Mouse (Mus musculus) kidney, embryonic 16.5 days (tissue): ENCODE measurements around the gene Thegl. TPM values are rescaled to one million over a fixed set of nuclear protein-coding genes. Genes with fewer than 3 reads are reported as not detected.

Experiments used
- ATAC-seq: fragments of 200-750 bp; cut with Nextera tagmentation; 2 replicates; pipeline ENCODE4 v1.8.0; 2017; ENCODE audit warnings: moderate TSS enrichment; ENCODE audit not compliant: low FRiP score, low TSS enrichment
- H3K27ac ChIP-seq: fragments of 300-500 bp; sonication (generic); 2 replicates; pipeline ENCODE4 v1.5.1; 2014; ENCODE audit warnings: low read length
- H3K27me3 ChIP-seq: fragments of 300-500 bp; sonication (generic); 2 replicates; pipeline ENCODE4 v1.6.1; 2014; ENCODE audit warnings: low read length, control low read depth, mixed read lengths; ENCODE audit not compliant: insufficient read depth
- H3K36me3 ChIP-seq: fragments of 300-500 bp; sonication (generic); 2 replicates; pipeline ENCODE4 v1.6.1; 2014; ENCODE audit warnings: low read length, control low read depth, mixed read lengths; ENCODE audit not compliant: insufficient read depth
- H3K4me1 ChIP-seq: fragments of 300-500 bp; sonication (generic); 2 replicates; pipeline ENCODE4 v1.6.1; 2014; ENCODE audit warnings: low read length, control low read depth, mixed read lengths; ENCODE audit not compliant: insufficient read depth
- H3K4me2 ChIP-seq: fragments of 300-500 bp; sonication (generic); replicated peaks from 2 replicates; pipeline ENCODE4 v1.6.1; 2014; ENCODE audit warnings: low read depth, low read length
- H3K4me3 ChIP-seq: fragments of 300-500 bp; sonication (generic); 2 replicates; pipeline ENCODE4 v1.5.1; 2014; ENCODE audit warnings: mild to moderate bottlenecking, low read length
- H3K9ac ChIP-seq: fragments of 300-500 bp; sonication (generic); replicated peaks from 2 replicates; pipeline ENCODE4 v1.6.1; 2014; ENCODE audit warnings: low read length
- H3K9me3 ChIP-seq: fragments of 300-500 bp; sonication (generic); 2 replicates; pipeline ENCODE4 v1.6.1; 2016; ENCODE audit warnings: low read length, control low read depth
- WGBS: fragments of 180-500 bp; shearing (Covaris S2); extraction: QIAGEN DNeasy Blood & Tissue Kit; methylation state at CpG from one replicate; pipeline ENCODE4 v1.1.7; 2014; 5-methylcytosine and 5-hydroxymethylcytosine counted together
- polyA plus RNA-seq: library from polyadenylated mRNA; unstranded; fragments of >200 nt; fragmentation: Nextera tagmentation; extraction: Ambion mirVana; gene quantifications from 2 replicates; pipeline ENCODE4 v1.2.1, GENCODE M21; 2015

Gene Thegl
- polyA plus RNA-seq, 1 experiment from 2014 or later = 0.09 TPM

DNA sequence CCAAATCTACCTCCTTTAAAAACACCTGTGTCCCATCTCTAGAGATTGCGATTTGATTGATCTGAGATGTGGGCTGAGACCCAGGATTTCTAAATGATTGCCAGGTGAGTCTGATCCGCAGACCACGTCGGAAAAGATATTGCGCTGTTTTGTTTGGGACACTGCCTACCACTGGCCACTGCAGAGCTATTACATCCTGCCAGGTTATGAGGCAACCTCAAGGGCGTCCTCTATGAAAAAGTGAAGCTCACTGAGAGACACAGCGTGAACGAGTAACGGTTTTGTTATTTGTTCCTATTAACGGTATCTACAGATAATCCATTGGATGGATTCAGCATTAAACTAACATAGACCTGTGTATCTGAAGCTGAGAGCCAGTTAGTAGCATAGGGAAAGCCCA lies 22.6 kb downstream of the Thegl start:
- H3K4me1 ChIP-seq = no peaks in the 10 kb centered on the region
- H3K9ac ChIP-seq = no peak overlapping the region
- WGBS = 87% methylated on average over 10 of the region's 10 CpGs
- no peak for ATAC-seq
- no peak overlapping the region for H3K4me3 ChIP-seq
- H3K27ac ChIP-seq = no peak overlapping the region
- H3K9me3 ChIP-seq = no peaks in the 10 kb centered on the region
- no peak overlapping the region for H3K4me2 ChIP-seq
- H3K36me3 ChIP-seq = no peaks in the 10 kb centered on the region
- no peaks in the 10 kb centered on the region for H3K27me3 ChIP-seq

DNA sequence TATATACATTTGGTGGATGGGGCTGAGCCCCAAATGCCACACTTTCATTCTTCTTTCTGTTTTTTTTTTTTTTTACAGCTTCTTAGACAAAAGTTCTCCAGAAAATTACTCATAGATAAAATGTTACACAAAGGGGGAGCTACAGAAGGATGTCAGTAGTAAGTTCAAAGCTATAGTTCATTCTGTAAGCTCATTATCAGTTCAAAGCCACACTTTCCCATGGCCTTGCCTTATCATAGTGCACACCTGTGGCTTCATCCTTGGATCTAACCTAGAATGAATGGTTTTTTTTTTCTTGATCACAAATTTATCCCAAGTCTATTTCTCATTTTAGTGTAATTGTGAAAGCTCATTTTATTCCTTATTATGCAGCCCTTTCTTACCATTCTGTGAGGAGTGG lies 23.6 kb downstream of the Thegl start:
- Histone ChIP-seq H3K27ac (no peak overlapping the region), H3K9ac (no peak overlapping the region), H3K4me1 (no peaks in the 10 kb centered on the region), H3K9me3 (no peaks in the 10 kb centered on the region), H3K4me2 (no peak overlapping the region), H3K27me3 (no peaks in the 10 kb centered on the region), H3K36me3 (no peaks in the 10 kb centered on the region), H3K4me3 (no peak overlapping the region)
- no peak for ATAC-seq

GRCm38 (mm10) chr5:77044362-77044761 lies 28.5 kb downstream of the Thegl start:
- ATAC-seq = no peak

DNA sequence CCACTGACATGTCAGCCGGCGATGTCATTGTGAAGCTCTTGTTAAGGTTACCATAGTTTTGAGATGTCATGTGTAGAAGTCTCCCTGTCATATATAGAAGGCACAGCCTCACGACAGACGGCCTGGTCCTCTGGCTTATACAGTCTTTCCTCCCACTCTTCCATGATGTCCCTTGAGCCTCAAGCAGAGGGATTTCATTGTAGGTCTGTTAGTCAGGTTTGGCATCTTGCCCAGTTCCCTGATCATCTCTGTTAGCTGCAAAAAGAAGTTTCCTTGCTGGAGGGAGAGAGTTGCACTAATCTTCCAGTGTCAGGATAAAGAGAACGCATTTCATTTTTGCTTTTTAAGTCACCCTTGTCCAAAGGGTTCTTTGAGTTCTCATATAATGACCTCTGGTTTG lies 36.8 kb downstream of the Thegl start:
- no peaks in the 10 kb centered on the region for H3K27me3 ChIP-seq
- H3K27ac ChIP-seq = no peak overlapping the region
- no peak overlapping the region for H3K4me3 ChIP-seq
- no peaks in the 10 kb centered on the region for H3K36me3 ChIP-seq
- peaks cover 5% of the 10 kb centered on the region; the same call in 1 of the 2 replicates for H3K9me3 ChIP-seq
- H3K4me2 ChIP-seq = no peak overlapping the region
- 87% methylated on average over 5 of the region's 5 CpGs for WGBS
- no peak overlapping the region for H3K9ac ChIP-seq
- no peaks in the 10 kb centered on the region for H3K4me1 ChIP-seq
- ATAC-seq = no peak

More at GRCm38 (mm10) chr5:77044362-77044761, 28.5 kb downstream of the Thegl start:
- WGBS = 69% methylated on average over 5 of the region's 5 CpGs
- Histone ChIP-seq H3K9ac (no peak overlapping the region), H3K27ac (no peak overlapping the region), H3K4me3 (no peak overlapping the region), H3K4me1 (no peaks in the 10 kb centered on the region), H3K9me3 (no peaks in the 10 kb centered on the region), H3K27me3 (no peaks in the 10 kb centered on the region), H3K4me2 (no peak overlapping the region), H3K36me3 (no peaks in the 10 kb centered on the region)

DNA sequence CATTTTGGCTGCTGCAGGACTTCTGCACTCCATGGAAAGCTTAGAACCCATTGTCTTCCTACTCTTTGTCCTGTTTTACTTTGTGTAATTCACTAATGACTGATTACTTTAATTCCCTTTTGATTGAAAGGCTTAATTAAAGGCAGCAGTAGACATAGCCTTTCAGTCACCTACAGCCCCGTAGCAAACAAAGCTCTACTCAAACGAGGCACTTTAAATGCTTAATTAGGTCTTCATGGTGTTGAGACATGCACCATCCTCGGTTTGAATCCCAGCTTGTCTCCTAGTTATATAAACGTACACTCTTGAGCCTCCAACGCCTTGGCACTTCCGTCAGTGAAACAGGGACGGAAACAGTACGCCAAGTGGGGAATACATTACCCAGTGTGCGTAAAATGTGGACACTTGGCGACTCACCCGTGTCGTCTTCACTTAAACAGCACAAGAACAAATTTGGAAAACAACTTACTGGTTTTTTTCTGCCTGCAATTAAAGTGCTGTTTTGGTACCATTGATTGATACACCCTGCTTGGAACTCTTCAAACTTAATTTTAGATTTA lies 41.1 kb downstream of the Thegl start:
- 66% methylated on average over 12 of the region's 12 CpGs for WGBS
- no peaks in the 10 kb centered on the region for H3K4me1 ChIP-seq
- no peak overlapping the region for H3K9ac ChIP-seq
- no peak overlapping the region for H3K4me2 ChIP-seq
- ATAC-seq = no peak
- no peak overlapping the region for H3K4me3 ChIP-seq
- H3K36me3 ChIP-seq = no peaks in the 10 kb centered on the region
- H3K27me3 ChIP-seq = no peaks in the 10 kb centered on the region
- H3K9me3 ChIP-seq = peaks cover 5% of the 10 kb centered on the region; the same call in 1 of the 2 replicates
- no peak overlapping the region for H3K27ac ChIP-seq

DNA sequence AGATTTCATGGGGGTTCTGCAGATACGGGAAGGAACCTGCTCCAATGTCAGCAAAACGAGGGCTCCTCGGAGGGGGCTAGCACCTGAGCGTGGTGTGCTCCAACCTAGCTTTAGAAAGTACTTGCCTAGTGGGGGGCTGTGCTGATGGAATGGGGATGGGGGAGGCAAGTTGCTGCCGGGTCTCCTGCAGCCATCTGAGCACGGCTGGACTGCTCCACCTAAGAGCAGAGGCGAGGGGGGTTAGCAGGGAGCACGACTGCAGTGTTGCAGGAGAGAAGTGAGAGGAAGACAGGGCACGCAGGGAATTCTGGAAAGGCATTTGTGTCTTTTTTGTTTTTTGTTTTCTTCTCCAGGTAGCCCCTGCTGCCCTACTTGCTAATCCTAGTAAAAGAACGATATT lies 44.5 kb downstream of the Thegl start:
- peak overlapping the region; percentile 19; the same call in 1 of the 2 replicates for H3K4me2 ChIP-seq
- WGBS = 24% methylated on average over 10 of the region's 10 CpGs
- no peaks in the 10 kb centered on the region for H3K36me3 ChIP-seq
- no peak overlapping the region for H3K4me3 ChIP-seq
- no peaks in the 10 kb centered on the region for H3K27me3 ChIP-seq
- ATAC-seq = peak; percentile 51; the same call in 1 of the 2 replicates
- H3K4me1 ChIP-seq = no peaks in the 10 kb centered on the region
- no peak overlapping the region; the same call in 1 of the 2 replicates for H3K9ac ChIP-seq
- no peaks in the 10 kb centered on the region for H3K9me3 ChIP-seq
- H3K27ac ChIP-seq = no peak overlapping the region

DNA sequence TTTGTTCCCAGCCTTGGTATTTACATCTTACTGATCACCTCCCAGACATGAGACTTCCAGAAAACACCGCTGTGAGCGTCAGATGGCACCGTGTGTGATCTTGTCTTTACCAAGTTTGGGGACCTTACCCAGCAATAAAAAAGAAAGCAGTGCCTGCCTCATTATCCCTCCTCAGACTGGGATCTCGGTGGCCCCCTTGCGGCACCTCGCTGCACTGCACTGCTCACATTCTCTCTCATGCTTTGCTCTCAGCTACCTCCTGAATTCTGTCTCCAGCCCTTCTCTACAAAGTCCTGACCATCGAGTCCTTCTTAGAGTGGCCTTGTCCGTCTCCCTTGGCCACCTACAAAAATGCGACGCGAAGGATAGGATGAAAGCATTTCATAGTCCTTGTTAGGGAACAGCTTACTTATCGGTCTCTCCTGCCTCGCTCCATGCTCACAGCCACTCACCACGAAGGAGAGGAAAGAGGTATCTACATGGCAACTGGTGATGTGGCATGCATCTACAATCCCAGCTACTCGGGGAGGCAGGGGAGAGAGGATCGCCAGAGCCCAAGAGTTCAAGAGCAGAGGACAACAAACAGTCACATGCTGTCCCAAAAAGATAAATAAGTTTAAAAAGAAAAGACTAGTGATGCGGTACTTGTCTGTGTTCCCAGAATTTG lies 45.7 kb downstream of the Thegl start:
- peak overlapping the region; percentile 11; the same call in 1 of the 2 replicates for H3K4me2 ChIP-seq
- 34% methylated on average over 17 of the region's 17 CpGs for WGBS
- no peaks in the 10 kb centered on the region for H3K9me3 ChIP-seq
- H3K4me1 ChIP-seq = no peaks in the 10 kb centered on the region
- H3K4me3 ChIP-seq = peak overlapping the region; percentile 9; the same call in 1 of the 2 replicates
- H3K27me3 ChIP-seq = no peaks in the 10 kb centered on the region
- no peak overlapping the region for H3K27ac ChIP-seq
- H3K9ac ChIP-seq = no peak overlapping the region
- H3K36me3 ChIP-seq = no peaks in the 10 kb centered on the region
- ATAC-seq = no peak

- no peak overlapping the region for H3K9ac ChIP-seq
- H3K36me3 ChIP-seq = no peaks in the 10 kb centered on the region
- no peaks in the 10 kb centered on the region for H3K9me3 ChIP-seq
- no peak overlapping the region for H3K4me2 ChIP-seq
- no peaks in the 10 kb centered on the region for H3K4me1 ChIP-seq
- no peak for ATAC-seq
- H3K4me3 ChIP-seq = no peak overlapping the region
- no peak overlapping the region for H3K27ac ChIP-seq
- 80% methylated on average over 8 of the region's 8 CpGs for WGBS
- H3K27me3 ChIP-seq = no peaks in the 10 kb centered on the region
Observed at GRCm38 (mm10) chr5:77067321-77067720, 51.5 kb downstream of the Thegl start.

- Histone ChIP-seq H3K4me3 (no peak overlapping the region), H3K4me2 (no peak overlapping the region), H3K9me3 (no peaks in the 10 kb centered on the region), H3K4me1 (no peaks in the 10 kb centered on the region), H3K36me3 (no peaks in the 10 kb centered on the region), H3K9ac (no peak overlapping the region), H3K27ac (no peak overlapping the region), H3K27me3 (no peaks in the 10 kb centered on the region)
- WGBS = 79% methylated on average over 2 of the region's 2 CpGs
- no peak for ATAC-seq
Observed at GRCm38 (mm10) chr5:77070987-77071386, 55.2 kb downstream of the Thegl start.

- Histone ChIP-seq H3K9me3 (no peaks in the 10 kb centered on the region), H3K4me1 (no peaks in the 10 kb centered on the region), H3K27me3 (no peaks in the 10 kb centered on the region), H3K9ac (no peak overlapping the region), H3K36me3 (no peaks in the 10 kb centered on the region), H3K27ac (no peak overlapping the region), H3K4me2 (no peak overlapping the region), H3K4me3 (no peak overlapping the region)
- ATAC-seq = no peak
- whole genome bisulfite sequencing = 78% methylated on average over 3 of the region's 3 CpGs
Observed at GRCm38 (mm10) chr5:77071626-77072025, 55.8 kb downstream of the Thegl start.
